Mouse (Mus musculus): ENCODE results near the gene Rtkn.

Gene Rtkn

GRCm38 (mm10) chr6:83134951-83135513 is at the start of gene Rtkn:
Rtkn (plus strand) TSS chr6:83135463.
- DNase-seq (ENCODE audit: low read depth), result no peak

GRCm38 (mm10) chr6:83086121-83087035 is 48.9 kb upstream of the Rtkn start, which contains the start of gene Lbx2:
Lbx2 (plus strand) TSS chr6:83086367.
- no peak for DNase-seq (ENCODE audit: low read depth)

GRCm38 (mm10) chr6:83087205-83087925 is 47.9 kb upstream of the Rtkn start:
- no peak for DNase-seq (ENCODE audit: low read depth)

DNA sequence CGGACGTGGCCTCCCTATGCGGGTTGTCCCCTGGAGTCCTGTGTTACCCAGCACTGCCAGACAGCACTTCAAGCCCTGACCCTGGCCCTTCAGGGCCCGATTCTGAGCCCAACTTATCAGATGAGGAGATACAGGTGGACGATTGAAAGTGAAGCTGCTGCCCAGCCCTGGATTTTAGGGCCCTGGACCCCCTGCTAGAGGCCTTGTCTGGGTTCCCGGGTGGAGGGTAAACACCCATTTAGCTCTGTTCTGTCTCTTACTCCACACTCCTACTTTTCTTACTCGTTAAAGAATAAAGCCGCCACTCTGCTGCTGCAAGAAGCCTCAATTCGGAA is 47.4 kb upstream of the Rtkn start:
- no peak for DNase-seq (ENCODE audit: low read depth)

DNA sequence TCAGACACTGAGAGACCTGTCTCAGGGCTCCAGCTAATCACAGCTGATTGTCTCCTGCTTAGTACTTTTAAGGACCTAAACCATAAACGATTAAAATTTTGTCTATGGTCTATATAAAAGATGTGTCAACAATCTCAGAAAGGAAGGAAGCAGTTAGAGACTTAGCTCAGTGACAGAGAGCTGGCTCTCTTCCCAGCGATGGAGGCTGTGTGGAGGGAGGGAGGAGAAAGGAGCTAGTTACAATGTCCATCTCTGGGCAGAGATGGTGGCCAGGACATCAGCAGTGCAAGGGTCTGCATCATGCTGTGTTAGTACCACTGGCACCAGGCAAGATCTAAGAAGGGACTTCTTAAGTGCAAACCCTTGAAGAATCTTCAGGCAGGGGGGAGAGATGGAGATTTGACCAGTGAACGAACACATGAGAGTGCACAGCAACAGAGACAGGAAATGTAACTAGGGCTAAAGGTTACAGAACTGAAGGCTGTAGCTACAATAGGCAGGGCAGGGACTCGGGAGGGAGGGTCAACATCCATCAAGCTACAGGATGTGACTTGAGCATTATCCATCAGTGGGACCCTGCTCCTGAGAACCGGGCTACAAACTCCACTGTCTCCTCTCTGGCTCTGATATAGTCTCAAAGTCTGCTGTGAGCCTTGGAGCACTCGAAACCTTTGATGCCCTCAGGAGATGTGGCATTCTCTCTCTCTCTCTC is 42.7 kb upstream of the Rtkn start:
- DNase-seq (ENCODE audit: low read depth), result no peak

GRCm38 (mm10) chr6:83095968-83096367 is 39.3 kb upstream of the Rtkn start:
- DNase-seq (ENCODE audit: low read depth), result no peak

- DNase-seq (ENCODE audit: low read depth), result no peak
Measured at GRCm38 (mm10) chr6:83098411-83098810, 36.9 kb upstream of the Rtkn start.

DNA sequence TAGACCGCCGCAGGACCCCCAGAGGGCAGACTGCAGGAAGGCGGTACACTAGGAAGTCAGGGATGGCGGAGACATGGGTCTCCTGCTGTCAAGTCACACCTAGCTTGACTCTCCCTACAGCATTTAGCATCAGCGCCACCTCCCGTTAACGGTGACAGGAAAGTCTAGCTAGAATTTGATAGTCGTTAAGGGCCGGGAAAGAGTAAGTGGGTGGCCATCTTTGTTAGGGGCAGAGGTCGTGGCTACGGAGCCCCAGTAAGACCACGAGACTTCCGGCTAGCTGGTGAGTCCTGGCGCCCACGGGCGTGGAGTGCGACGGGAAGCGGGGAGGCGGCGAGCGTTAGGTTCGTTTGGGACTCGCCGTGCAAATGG is 34.0 kb upstream of the Rtkn start, which contains the start of the genes Ccdc142 and Gm42688:
Gene Ccdc142, plus strand, starts transcription at position 286 of the 372 bp plus-strand sequence.
Gene Gm42688, plus strand, starts transcription at position 302 of the 372 bp plus-strand sequence.
- peak; percentile 89 for DNase-seq (ENCODE audit: low read depth)

DNA sequence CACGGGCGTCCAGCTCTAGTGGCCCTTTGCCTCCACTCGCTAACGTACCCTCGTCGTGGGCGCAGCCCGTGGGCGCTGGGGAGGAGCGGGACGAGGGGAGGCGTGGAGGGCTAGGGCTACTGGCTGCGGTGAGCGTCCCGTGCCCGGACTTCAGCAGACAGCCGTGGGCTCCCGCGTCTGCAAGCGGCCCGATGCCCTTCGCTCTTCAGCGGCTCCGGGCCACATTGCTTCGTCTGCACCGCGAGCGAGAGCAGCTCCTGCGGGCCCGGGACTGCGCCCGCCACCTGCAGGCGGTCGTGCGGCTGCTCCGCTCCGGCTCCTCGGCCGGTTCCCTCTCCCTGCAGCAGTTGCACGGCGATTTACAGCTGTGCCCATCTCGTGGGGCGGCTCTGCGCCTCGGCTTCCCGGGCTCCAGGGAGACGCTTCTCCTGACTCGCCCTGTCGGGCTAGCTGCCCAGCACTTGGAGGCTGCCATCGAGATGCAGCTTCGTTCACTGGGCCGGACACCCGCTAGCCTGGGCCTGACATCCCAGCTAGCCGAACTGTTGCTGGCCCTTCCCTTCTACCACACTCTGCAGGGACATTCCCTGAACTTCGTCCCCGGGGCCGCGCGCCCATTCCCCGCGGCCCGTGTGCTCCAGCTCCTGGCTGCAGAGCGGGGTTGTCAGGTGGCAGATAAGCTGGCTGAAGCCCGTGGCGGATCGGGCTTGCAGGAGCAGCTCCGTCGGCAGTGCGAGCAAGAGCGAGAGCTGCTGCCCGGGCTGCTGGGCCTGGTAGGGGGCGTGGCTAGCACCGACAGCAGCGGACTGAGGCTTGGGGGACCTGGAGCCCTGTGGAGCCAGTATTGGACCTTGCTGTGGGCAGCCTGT is 33.3 kb upstream of the Rtkn start:
- DNase-seq (ENCODE audit: low read depth), result no peak

GRCm38 (mm10) chr6:83103130-83103650 is 32.1 kb upstream of the Rtkn start:
- no peak for DNase-seq (ENCODE audit: low read depth)

- no peak for DNase-seq (ENCODE audit: low read depth)
Measured at GRCm38 (mm10) chr6:83104158-83104557, 31.1 kb upstream of the Rtkn start.

- peak; percentile 81 for DNase-seq (ENCODE audit: low read depth)
Measured at GRCm38 (mm10) chr6:83107566-83108400, 27.5 kb upstream of the Rtkn start.

DNA sequence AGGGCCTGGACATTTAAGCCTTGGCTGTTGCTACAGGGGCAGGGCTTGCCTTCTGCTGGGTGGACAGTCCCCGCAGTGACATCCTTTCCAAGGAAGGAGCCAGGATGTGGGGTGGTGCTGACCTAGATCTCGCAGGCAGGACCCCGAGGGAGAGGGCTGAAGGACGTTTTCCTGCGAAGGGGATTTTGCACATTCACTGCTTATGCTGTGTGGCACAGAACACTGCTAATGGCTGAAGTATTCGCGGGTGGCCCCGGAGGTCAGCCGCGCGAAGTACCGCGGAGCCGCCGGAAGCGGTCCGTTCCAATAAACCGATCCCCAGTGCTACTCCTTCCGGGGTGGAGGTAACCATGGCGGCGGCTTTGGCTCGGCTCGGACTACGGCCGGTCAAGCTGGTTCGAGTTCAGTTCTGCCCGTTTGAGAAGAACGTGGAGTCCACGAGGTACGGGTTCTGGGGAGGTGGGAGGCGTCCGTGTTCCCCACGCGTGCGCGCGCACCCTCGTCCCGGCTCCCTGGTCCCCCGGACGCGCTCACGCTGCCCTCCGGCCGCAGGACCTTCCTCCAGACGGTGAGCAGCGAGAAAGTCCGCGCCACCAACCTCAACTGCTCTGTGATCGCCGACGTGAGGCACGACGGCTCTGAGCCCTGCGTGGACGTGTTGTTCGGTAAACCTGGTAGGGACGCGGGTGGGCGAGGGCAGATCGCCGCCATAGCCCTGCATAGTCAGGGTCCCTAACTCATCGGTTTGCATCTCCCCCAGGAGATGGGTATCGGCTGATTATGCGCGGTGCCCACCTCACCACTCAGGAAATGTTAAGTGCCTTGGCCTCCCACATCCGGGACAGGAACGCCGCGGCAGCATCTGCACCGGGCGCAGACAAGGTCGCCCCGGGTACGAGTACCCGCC is 26.2 kb upstream of the Rtkn start, which contains the start of gene Mrpl53:
Gene Mrpl53, plus strand, starts transcription at position 279 of the 907 bp plus-strand sequence.
- DNase-seq (ENCODE audit: low read depth), result no peak

- DNase-seq (ENCODE audit: low read depth), result no peak
Measured at GRCm38 (mm10) chr6:83111510-83112136, 23.6 kb upstream of the Rtkn start.

DNA sequence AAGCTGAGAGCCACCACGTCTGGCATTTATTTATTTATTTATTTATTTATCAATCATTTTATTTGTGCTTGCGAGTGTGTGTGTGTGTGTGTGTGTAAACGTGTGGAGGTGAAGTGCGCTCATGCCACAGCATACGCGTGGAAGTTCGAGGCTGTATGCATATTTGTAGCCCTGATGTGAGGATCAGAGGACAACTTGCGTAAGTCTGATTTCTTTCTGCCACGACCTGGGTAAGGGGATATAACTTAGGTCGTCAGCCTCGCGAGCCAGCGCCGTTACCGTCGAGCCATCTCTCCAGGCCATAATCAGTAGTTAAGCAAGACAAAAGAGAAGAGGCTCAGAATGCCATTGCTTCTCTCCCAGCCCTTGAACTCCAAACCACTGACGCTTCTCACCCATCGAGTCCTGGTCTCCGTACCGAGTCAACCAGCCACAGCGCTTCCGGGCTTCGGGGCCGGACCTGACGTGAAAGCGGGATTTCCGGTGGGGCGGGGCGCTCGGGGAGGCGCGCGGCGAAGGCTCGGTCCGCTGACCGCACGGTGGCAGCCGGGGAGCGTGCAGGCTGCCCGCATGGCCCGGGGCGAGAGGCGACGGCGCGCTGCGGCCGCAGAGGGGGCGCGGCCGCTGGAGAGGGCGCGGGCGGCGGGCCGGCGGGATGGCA is 20.1 kb upstream of the Rtkn start, which contains the start of gene Mogs:
Gene Mogs, plus strand, starts transcription at position 486 of the 661 bp plus-strand sequence.
- DNase-seq (ENCODE audit: low read depth), result peak; percentile 84

GRCm38 (mm10) chr6:83115682-83116372 is 19.4 kb upstream of the Rtkn start:
- no peak for DNase-seq (ENCODE audit: low read depth)
